Mouse (Mus musculus) hindbrain, embryonic 15.5 days (tissue): Measurements from ENCODE around the gene Ubtd2. TPM values are rescaled to one million over a fixed set of nuclear protein-coding genes. Genes with fewer than 3 reads are reported as not detected.

Source experiments
- ATAC-seq: fragments of 200-750 bp; cut with Nextera tagmentation; 2 replicates; pipeline ENCODE4 v1.8.0; 2017; ENCODE audit warnings: low read depth, moderate number of reproducible peaks, moderate TSS enrichment; ENCODE audit not compliant: low FRiP score
- H3K27ac ChIP-seq: fragments of 300-500 bp; sonication (generic); replicated peaks from 2 replicates; pipeline ENCODE4 v1.5.1; 2015; ENCODE audit warnings: mild to moderate bottlenecking, inconsistent platforms
- H3K27me3 ChIP-seq: fragments of 300-500 bp; sonication (generic); 2 replicates; pipeline ENCODE4 v1.6.1; 2015; ENCODE audit warnings: control low read depth, inconsistent platforms
- H3K36me3 ChIP-seq: fragments of 300-500 bp; sonication (generic); 2 replicates; pipeline ENCODE4 v1.6.1; 2015; ENCODE audit warnings: control low read depth, inconsistent platforms
- H3K4me1 ChIP-seq: fragments of 300-500 bp; sonication (generic); replicated peaks from 2 replicates; pipeline ENCODE4 v1.6.1; 2015; ENCODE audit warnings: control low read depth, inconsistent platforms
- H3K4me2 ChIP-seq: fragments of 300-500 bp; sonication (generic); 2 replicates; pipeline ENCODE4 v1.6.1; 2015; ENCODE audit warnings: moderate library complexity, mild to moderate bottlenecking, inconsistent platforms
- H3K4me3 ChIP-seq: fragments of 300-500 bp; sonication (generic); 2 replicates; pipeline ENCODE4 v1.5.1; 2015; ENCODE audit warnings: mild to moderate bottlenecking, inconsistent platforms
- H3K9ac ChIP-seq: fragments of 300-500 bp; sonication (generic); 2 replicates; pipeline ENCODE4 v1.6.1; 2015; ENCODE audit warnings: inconsistent platforms
- H3K9me3 ChIP-seq: fragments of 300-500 bp; sonication (generic); 2 replicates; pipeline ENCODE4 v1.6.1; 2016; ENCODE audit warnings: control low read depth, inconsistent platforms
- WGBS: fragments of 180-500 bp; shearing (Covaris S2); methylation state at CpG from one replicate; pipeline ENCODE4 v1.1.7; 2015; 5-methylcytosine and 5-hydroxymethylcytosine counted together
- polyA plus RNA-seq: library from polyadenylated mRNA; unstranded; fragments of >200 nt; fragmentation: Nextera tagmentation; extraction: Ambion mirVana; gene quantifications from 2 replicates; pipeline ENCODE4 v1.2.1, GENCODE M21; 2015

Gene Ubtd2
- polyA plus RNA-seq, 1 experiment from 2014 or later = 46.6 TPM

DNA sequence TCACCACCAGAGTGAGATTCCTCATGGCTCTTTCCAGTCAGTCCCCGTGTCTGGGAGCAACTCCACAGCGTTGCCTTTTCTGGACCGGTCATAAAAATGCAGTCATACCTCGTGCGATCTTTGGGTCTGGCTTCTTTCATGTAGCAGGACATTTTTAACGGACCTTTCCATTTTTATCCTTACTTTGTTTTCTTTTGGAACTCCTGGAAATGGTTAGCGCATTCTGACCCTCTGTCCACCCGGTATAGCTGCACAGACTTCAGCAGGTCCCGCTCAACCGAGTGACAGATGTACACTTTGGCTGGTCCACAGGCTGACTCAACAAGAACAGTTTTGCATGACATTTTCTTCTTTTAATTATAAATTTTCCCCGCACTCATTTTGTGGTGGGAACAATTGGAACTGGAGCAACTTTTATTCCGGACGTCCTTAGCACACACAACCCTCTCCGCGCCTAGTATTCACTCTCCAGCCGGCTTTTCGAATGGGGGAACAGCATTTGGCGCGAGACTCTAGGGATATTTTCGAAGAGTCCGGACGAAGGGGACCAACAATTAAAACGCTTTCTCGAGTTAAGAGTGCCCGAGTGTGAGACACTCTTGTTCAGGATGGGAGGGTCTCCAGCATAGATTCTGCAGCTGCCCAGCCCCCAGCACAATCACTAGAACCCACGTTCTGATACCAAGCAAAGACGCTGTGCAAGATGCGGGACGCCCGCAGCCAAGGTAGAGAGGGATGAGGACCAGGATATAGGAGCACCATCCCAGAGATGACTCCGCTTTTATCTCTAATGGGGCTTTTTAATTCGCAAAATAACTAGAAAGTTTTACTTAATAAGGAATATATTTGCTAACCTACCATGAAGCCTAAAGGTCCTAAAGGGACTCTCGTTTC is 76.9 kb downstream of the Ubtd2 start, which contains the start of gene Efcab9:
Efcab9 (minus strand) TSS at position 211 of the 894 bp plus-strand sequence.
- Histone ChIP-seq H3K4me2 (peak within 1 kb of the TSS; percentile 92), H3K36me3 (no peaks in the 10 kb centered on the region), H3K27me3 (peaks cover 8% of the 10 kb centered on the region), H3K4me1 (peaks cover 24% of the 10 kb centered on the region), H3K9ac (peak within 1 kb of the TSS; percentile 66), H3K9me3 (no peaks in the 10 kb centered on the region), H3K4me3 (peak within 1 kb of the TSS; percentile 58), H3K27ac (no peak within 1 kb of the TSS)
- 6% methylated on average over 33 of the region's 33 CpGs for WGBS
- ATAC-seq = no peak

DNA sequence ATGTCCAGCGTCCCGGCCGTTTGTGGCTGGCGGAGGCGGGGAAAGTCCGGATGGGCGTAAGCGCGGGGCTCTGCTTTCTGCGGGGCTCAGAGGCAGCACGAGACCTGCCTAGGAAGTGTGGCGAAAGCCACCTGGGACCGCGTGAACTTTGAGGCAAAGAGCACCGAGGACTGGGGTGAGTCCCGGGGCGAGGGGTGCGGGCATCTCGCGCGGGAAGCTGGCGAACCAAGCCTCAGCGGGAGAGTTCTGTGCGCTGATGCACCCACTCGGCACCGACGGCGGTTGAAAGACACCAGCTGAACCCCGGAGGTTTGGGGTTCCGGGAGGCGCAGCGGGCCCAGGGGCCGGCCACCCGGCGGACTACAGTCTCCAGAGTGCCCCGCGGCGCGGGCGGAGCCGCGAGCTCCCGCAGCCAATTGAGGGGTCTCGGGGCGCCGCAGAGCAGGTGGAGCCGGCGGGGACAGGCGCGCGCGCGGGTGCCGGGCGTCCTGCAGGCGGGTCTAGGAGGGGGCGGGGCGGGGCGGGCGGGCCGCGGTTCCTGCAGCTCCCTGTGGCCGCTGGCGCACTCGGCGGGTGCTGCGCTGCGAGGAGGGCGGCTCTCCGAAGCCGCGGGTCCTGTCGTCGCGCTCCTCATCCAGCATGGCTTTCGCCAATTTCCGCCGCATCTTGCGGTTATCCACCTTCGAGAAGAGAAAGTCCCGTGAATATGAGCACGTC is 77.8 kb downstream of the Ubtd2 start, which contains the start of gene Stk10:
Stk10 (plus strand) TSS at position 541 of the 717 bp plus-strand sequence.
- peak; percentile 94 for ATAC-seq
- H3K27ac ChIP-seq = 0 out of 2 replicates have a peak within 1 kb of the TSS, but pooled peaks have one; percentile 27

GRCm38 (mm10) chr11:32533482-32534261 is 78.5 kb downstream of the Ubtd2 start:
- H3K4me3 ChIP-seq = peak overlapping the region; percentile 58
- 2% methylated on average over 24 of the region's 24 CpGs for WGBS
- H3K9me3 ChIP-seq = no peaks in the 10 kb centered on the region
- H3K27ac ChIP-seq = 0 out of 2 replicates have a peak overlapping the region, but pooled peaks have one; percentile 27
- H3K9ac ChIP-seq = peak overlapping the region; percentile 66
- ATAC-seq = peak; percentile 51
- peak overlapping the region; percentile 92 for H3K4me2 ChIP-seq
- peaks cover 34% of the 10 kb centered on the region for H3K4me1 ChIP-seq
- no peaks in the 10 kb centered on the region for H3K36me3 ChIP-seq
- H3K27me3 ChIP-seq = peaks cover 8% of the 10 kb centered on the region

More for the DNA sequence above, 77.8 kb downstream of the Ubtd2 start, which contains the start of gene Stk10:
- peak within 1 kb of the TSS; percentile 58 for H3K4me3 ChIP-seq
- H3K4me1 ChIP-seq = peaks cover 30% of the 10 kb centered on the region
- H3K9ac ChIP-seq = peak within 1 kb of the TSS; percentile 66
- peaks cover 8% of the 10 kb centered on the region for H3K27me3 ChIP-seq
- H3K9me3 ChIP-seq = no peaks in the 10 kb centered on the region
- no peaks in the 10 kb centered on the region for H3K36me3 ChIP-seq
- peak within 1 kb of the TSS; percentile 92 for H3K4me2 ChIP-seq
- WGBS = under 1% methylated on average over 52 of the region's 82 CpGs

- WGBS = 75% methylated on average over 7 of the region's 7 CpGs
- Histone ChIP-seq H3K9ac (no peak overlapping the region), H3K27me3 (peaks cover 8% of the 10 kb centered on the region), H3K4me3 (peak overlapping the region; percentile 58; the same call in 1 of the 2 replicates), H3K9me3 (no peaks in the 10 kb centered on the region), H3K4me1 (peaks cover 34% of the 10 kb centered on the region), H3K4me2 (peak overlapping the region; percentile 92), H3K27ac (no peak overlapping the region), H3K36me3 (no peaks in the 10 kb centered on the region)
- no peak for ATAC-seq
These were observed 79.4 kb downstream of the Ubtd2 start for GRCm38 (mm10) chr11:32534453-32535075.

- 98% methylated on average over 4 of the region's 4 CpGs for WGBS
These were observed 80.5 kb downstream of the Ubtd2 start for GRCm38 (mm10) chr11:32535646-32536045.

GRCm38 (mm10) chr11:32536954-32537353 is 81.8 kb downstream of the Ubtd2 start:
- no peak for ATAC-seq
- H3K4me2 ChIP-seq = no peak overlapping the region
- no peaks in the 10 kb centered on the region for H3K36me3 ChIP-seq
- no peaks in the 10 kb centered on the region for H3K27me3 ChIP-seq
- peaks cover 34% of the 10 kb centered on the region for H3K4me1 ChIP-seq
- H3K9me3 ChIP-seq = no peaks in the 10 kb centered on the region
- H3K9ac ChIP-seq = no peak overlapping the region
- H3K27ac ChIP-seq = no peak overlapping the region
- H3K4me3 ChIP-seq = no peak overlapping the region
- 17% methylated on average over 7 of the region's 7 CpGs for WGBS

More at GRCm38 (mm10) chr11:32535646-32536045, 80.5 kb downstream of the Ubtd2 start:
- H3K36me3 ChIP-seq = no peaks in the 10 kb centered on the region
- H3K27me3 ChIP-seq = peaks cover 8% of the 10 kb centered on the region
- no peak for ATAC-seq
- no peak overlapping the region for H3K4me2 ChIP-seq
- no peak overlapping the region for H3K9ac ChIP-seq
- H3K9me3 ChIP-seq = no peaks in the 10 kb centered on the region
- H3K4me1 ChIP-seq = peaks cover 34% of the 10 kb centered on the region
- H3K27ac ChIP-seq = no peak overlapping the region
- no peak overlapping the region for H3K4me3 ChIP-seq

GRCm38 (mm10) chr11:32538435-32538834 is 83.3 kb downstream of the Ubtd2 start:
- Histone ChIP-seq H3K36me3 (no peaks in the 10 kb centered on the region), H3K9ac (no peak overlapping the region), H3K9me3 (no peaks in the 10 kb centered on the region), H3K4me1 (peaks cover 27% of the 10 kb centered on the region), H3K4me3 (no peak overlapping the region), H3K27ac (no peak overlapping the region), H3K27me3 (no peaks in the 10 kb centered on the region), H3K4me2 (no peak overlapping the region)
- WGBS = 67% methylated on average over 6 of the region's 6 CpGs
- ATAC-seq = no peak

DNA sequence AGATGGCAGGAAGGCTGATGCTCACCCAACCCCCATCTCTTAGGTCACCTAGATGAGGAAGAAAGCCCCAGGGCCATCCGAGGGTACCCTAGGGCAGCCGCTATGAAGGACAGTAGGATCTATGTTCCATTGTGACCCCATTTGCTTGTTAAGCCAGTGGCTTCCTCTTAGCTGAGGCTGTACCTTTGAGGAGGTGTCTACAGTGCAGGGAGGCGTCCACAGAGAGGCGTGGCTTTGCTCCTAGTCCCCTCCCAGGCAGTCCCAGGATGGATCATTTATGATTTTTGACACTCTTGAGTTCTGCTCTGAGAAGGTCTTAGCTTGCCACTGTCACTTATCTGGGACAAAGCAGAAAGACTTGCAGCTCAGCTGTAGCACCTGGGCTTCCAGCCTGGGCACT is 83.7 kb downstream of the Ubtd2 start:
- Histone ChIP-seq H3K9ac (no peak overlapping the region), H3K36me3 (no peaks in the 10 kb centered on the region), H3K27me3 (no peaks in the 10 kb centered on the region), H3K4me3 (no peak overlapping the region), H3K9me3 (no peaks in the 10 kb centered on the region), H3K4me1 (peaks cover 22% of the 10 kb centered on the region), H3K4me2 (no peak overlapping the region), H3K27ac (no peak overlapping the region)
- 93% methylated on average over 4 of the region's 4 CpGs for WGBS
- no peak for ATAC-seq

DNA sequence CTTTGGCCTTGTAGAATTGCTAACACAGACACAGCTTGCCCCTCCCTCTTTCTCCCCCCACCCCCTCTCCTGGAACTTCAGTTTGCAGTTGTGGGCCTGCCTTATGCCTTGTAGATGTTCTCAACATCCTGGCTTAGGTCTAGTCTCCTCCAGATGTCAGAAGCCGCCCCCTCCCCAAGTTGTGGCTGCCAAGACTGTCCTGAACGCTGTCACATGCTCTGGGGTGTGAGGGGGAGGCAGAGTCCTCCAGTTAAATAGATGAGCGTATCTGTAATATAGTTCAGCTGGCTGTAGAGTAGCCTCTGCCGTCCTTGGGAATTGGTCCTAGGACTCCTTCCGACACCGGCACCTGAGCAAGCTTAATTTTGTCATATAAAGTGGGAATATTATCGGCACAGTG is 84.5 kb downstream of the Ubtd2 start:
- H3K9me3 ChIP-seq = no peaks in the 10 kb centered on the region
- H3K9ac ChIP-seq = no peak overlapping the region
- 88% methylated on average over 7 of the region's 7 CpGs for WGBS
- no peak overlapping the region for H3K27ac ChIP-seq
- H3K4me1 ChIP-seq = peaks cover 14% of the 10 kb centered on the region
- no peaks in the 10 kb centered on the region for H3K27me3 ChIP-seq
- no peaks in the 10 kb centered on the region for H3K36me3 ChIP-seq
- no peak overlapping the region for H3K4me3 ChIP-seq
- H3K4me2 ChIP-seq = no peak overlapping the region
- no peak for ATAC-seq

- Histone ChIP-seq H3K4me3 (no peak overlapping the region), H3K9ac (no peak overlapping the region), H3K4me2 (no peak overlapping the region), H3K27me3 (no peaks in the 10 kb centered on the region), H3K36me3 (no peaks in the 10 kb centered on the region), H3K27ac (no peak overlapping the region), H3K9me3 (no peaks in the 10 kb centered on the region), H3K4me1 (peaks cover 16% of the 10 kb centered on the region)
- no peak for ATAC-seq
- WGBS = 76% methylated on average over 6 of the region's 6 CpGs
These were observed 85.3 kb downstream of the Ubtd2 start for GRCm38 (mm10) chr11:32540463-32540862.

DNA sequence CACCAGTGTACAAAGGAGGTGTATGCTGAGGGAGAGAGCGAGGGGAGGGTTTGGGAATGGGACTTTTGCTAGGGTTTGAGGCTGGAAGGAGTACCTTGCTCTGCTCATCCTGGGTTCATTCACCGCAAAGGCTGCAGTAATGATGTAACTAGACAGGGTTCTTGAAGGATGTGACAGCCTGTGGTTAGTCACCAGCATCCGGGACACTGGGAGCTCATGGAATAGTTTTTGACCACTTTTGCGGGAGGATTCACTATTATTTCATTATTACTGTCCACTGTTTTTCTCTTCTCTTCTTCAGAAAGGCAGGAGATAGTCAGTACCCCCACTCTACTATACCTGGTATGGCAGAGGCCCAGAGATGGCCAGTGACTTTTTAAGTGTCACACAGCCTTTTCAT is 87.0 kb downstream of the Ubtd2 start:
- WGBS = 98% methylated on average over 4 of the region's 4 CpGs
- no peak overlapping the region for H3K27ac ChIP-seq
- no peak overlapping the region for H3K4me3 ChIP-seq
- H3K4me1 ChIP-seq = peaks cover 21% of the 10 kb centered on the region
- H3K4me2 ChIP-seq = no peak overlapping the region
- no peak overlapping the region for H3K9ac ChIP-seq
- H3K27me3 ChIP-seq = no peaks in the 10 kb centered on the region
- no peaks in the 10 kb centered on the region for H3K36me3 ChIP-seq
- no peaks in the 10 kb centered on the region for H3K9me3 ChIP-seq
- ATAC-seq = no peak
